Mouse (Mus musculus) macrophage (primary cell): ENCODE data around the gene Cd101. TPM values are rescaled to one million over a fixed set of nuclear protein-coding genes. Genes with fewer than 3 reads are reported as not detected.

Source experiments
- H3K27ac ChIP-seq: fragments of 350-480 bp; formaldehyde crosslinking; 2 replicates; pipeline ENCODE4 v1.9.0; 2021
- H3K36me3 ChIP-seq: fragments of 350-480 bp; formaldehyde crosslinking; 2 replicates; pipeline ENCODE4 v1.9.0; 2021; ENCODE audit errors: inconsistent target
- H3K4me3 ChIP-seq: fragments of 350-480 bp; formaldehyde crosslinking; 2 replicates; pipeline ENCODE4 v1.9.0; 2021; ENCODE audit errors: inconsistent target
- H3K79me2 ChIP-seq: fragments of 350-480 bp; formaldehyde crosslinking; 2 replicates; pipeline ENCODE4 v1.9.0; 2021; ENCODE audit errors: inconsistent target
- WGBS: methylation state at CpG from one replicate; pipeline ENCODE4 v1.1.7; 2026; ENCODE audit warnings: inconsistent platforms; ENCODE audit not compliant: missing documents; 5-methylcytosine and 5-hydroxymethylcytosine counted together
- polyA plus RNA-seq: library from polyadenylated mRNA; stranded (reverse); fragments of 250-400 nt; gene quantifications from 3 replicates; pipeline ENCODE4 v1.2.4, GENCODE M21; 2018; ENCODE audit warnings: inconsistent platforms

The Cd101 gene
- polyA plus RNA-seq, 1 experiment from 2014 or later, result 0.10 TPM

DNA sequence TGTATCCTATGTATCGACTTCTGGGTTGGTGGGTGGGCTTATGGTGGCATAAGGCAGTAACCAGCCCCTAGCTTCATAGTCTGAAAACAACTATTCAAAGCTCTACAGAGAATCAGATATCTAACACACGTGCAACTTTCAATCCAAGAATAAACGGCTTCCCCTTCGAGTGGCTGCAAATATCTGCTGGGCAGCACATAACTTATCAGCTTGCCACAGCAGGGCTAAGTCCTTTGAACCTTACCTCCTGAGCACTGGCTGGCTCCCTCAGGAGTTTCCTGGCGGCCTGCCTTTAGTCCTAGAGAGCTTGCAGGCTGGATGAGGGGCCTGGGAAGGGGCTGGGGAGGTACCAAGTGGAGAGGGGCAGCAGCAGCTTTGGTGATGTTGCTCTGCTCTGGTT, 68.3 kb downstream of the Cd101 start:
- WGBS, result 85% methylated on average over 5 of the region's 5 CpGs
- no peaks in the 10 kb centered on the region for H3K79me2 ChIP-seq
- H3K27ac ChIP-seq, result no peak overlapping the region
- H3K4me3 ChIP-seq, result no peak overlapping the region
- H3K36me3 ChIP-seq, result peaks cover 69% of the 10 kb centered on the region

DNA sequence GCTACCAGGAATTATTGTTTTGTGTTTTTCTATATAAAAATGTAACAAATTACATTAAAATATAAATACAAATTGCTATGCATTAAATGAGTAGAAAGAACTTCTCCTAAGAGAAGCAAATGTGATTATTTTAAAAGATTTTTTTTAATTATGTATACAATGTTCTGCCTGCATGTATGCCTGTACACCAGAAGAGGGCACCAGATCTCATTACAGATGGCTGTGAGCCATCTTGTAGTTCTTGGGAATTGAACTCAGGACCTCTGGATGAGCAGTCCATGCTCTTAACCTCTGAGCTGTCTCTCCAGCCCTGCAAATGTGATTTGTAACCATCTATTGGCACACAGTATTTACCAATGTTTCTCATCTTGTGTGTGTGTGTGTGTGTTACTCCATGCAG, 74.7 kb downstream of the Cd101 start:
- Histone ChIP-seq H3K4me3 (no peak overlapping the region), H3K27ac (no peak overlapping the region), H3K36me3 (peaks cover 83% of the 10 kb centered on the region), H3K79me2 (no peaks in the 10 kb centered on the region)

DNA sequence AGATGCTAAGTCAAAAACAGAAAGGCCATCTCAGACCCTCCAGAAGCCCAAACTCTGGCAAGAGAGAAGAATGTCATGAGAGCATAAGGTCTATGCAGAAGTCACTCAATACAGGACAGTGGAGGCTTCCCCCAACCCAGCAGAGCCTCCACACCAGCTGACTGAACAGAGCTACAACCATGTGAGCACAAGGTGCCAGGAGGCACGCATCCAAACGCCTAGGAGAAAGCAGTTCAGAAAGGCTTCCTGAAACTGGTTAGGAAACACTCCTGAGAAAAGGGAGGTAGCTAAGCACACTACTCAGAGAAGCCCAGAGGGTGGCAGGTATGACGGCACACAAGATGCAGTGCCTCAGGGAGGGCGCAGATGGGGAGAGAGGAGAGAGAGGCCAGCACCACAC, 77.8 kb downstream of the Cd101 start:
- peaks cover 81% of the 10 kb centered on the region for H3K36me3 ChIP-seq
- no peaks in the 10 kb centered on the region for H3K79me2 ChIP-seq
- WGBS, result 95% methylated on average over 4 of the region's 4 CpGs
- H3K27ac ChIP-seq, result no peak overlapping the region
- no peak overlapping the region for H3K4me3 ChIP-seq

DNA sequence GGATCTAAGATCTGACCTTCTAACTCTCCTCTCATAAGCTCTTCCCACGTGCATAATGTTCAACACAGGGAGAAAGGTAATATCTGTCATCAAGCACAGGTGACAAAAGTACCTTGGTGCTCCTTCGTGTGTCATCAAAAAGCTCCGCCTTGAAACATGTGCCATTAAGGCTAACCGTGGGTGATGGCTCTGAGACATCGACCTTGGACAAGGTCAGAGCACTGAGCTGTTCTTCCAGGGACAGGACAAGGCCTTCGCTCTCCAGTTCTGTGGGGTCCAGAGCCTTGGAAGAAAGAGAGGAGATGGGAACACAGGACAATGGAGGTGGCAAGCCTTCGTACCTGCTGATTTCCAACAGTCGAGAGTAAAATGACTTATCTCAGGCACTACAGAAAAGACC, 82.1 kb downstream of the Cd101 start:
- no peak overlapping the region for H3K4me3 ChIP-seq
- WGBS, result 100% methylated on average over 8 of the region's 8 CpGs
- no peak overlapping the region for H3K27ac ChIP-seq
- no peaks in the 10 kb centered on the region for H3K79me2 ChIP-seq
- peaks cover 82% of the 10 kb centered on the region for H3K36me3 ChIP-seq

Other genes starting within 250 kb of the Cd101 start
- not detected in 3 replicates for gene Vtcn1, start 204.1 kb downstream of the Cd101 start, polyA plus RNA-seq
- 0.89 to 1.6 TPM (median 1.2 TPM) in 3 replicates for gene Trim45, start 107.4 kb downstream of the Cd101 start, polyA plus RNA-seq
- 5.9 to 10.8 TPM (median 6.1 TPM) in 3 replicates for gene Ttf2, start 59.9 kb downstream of the Cd101 start, polyA plus RNA-seq
- gene Ptgfrn, start 80.7 kb upstream of the Cd101 start, polyA plus RNA-seq, result 0.30 to 1.5 TPM (median 0.67 TPM) in 3 replicates